Mouse (Mus musculus): ENCODE measurements around the gene Zfp507. TPM values are rescaled to one million over a fixed set of nuclear protein-coding genes. Genes with fewer than 3 reads are reported as not detected.
A peak's percentile ranks its signal among the peaks of the same experiment; 100 is the strongest.

The Zfp507 gene
- total RNA-seq, 2 experiments from 2014 or later = 29.9 to 32.2 TPM

DNA sequence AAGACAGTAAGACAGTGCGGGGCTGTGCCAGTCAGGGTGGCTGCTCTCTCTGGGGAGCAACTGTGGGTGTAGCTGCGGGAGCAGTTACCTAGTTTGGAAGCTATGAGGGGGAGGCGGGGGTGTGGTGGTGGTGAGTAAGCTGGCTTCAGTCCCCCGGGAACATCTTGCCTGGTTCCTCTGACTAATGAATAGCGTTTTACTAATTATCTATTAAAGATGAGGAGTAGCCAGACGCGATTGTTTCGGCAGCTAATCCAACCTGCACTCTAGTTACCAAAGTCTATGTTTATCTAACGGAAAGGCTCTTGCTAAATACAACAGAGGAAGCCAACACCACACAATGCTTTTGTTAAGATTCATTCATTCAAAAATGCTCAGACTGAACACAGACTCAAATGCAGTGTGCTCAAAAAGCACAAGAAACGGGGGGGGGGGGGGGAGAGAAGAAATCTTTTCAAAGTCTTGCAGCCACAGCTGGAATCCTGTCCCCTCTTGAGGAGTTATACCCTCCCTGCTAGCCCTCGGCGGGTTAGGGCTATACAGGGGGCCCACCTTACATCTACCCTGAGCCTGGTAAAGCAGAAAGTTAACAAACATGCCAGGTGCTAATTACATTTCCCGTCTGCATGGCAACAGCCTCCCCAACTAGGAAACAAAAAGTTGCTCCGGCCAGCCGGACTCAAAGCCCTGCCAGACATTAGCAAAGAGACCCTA lies 49.3 kb downstream of the Zfp507 start:
- Histone ChIP-seq H3K27ac (peak overlapping the region; percentile 83), H3K4me3 (peak overlapping the region; percentile 69)
- intact Hi-C loops (cut with DNase I) = loop anchor here (2.0 to 5.0 kb wide), 2 partner anchors 25 to 101 kb away; no protein-coding TSS in a partner anchor
- no peak for TF ChIP-seq CTCF (IDR thresholded peaks at IDR 0.05)
- peak; percentile 53 to 73 for DNase-seq (ENCODE audit: extremely low spot score in 1 of 2, low spot score in 2 of 2)

DNA sequence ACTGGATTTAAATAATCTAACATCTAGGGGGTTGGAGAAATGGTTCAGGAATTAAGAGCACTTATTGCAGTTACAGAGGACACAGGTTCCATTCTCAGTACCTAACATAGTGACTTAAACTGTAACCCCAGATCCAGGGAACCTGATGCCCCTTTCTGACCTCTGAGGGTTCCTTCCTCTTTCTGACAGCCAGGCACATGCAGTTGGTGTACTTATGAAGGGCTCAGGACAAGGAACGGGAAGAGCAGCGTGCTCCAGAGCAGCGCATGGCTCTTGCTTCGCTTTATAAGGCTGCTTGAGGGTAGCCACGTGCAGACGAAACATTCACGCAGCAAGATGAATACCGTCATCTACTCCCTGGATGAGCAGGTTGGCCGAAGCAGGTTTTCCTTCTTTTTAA lies 51.9 kb downstream of the Zfp507 start:
- H3K27ac ChIP-seq = no peak overlapping the region
- DNase-seq (ENCODE audit: extremely low spot score in 1 of 2, low spot score in 2 of 2) = no peak
- no peak for TF ChIP-seq CTCF (IDR thresholded peaks at IDR 0.05)
- intact Hi-C loops (cut with DNase I) = loop anchor here (5.0 kb wide), 1 partner anchor 99 kb away; no protein-coding TSS in a partner anchor
- no peak overlapping the region for H3K4me3 ChIP-seq

- DNase-seq (ENCODE audit: extremely low spot score in 1 of 2, low spot score in 2 of 2) = no peak
- no peak for TF ChIP-seq CTCF (IDR thresholded peaks at IDR 0.05)
- intact Hi-C loops (cut with DNase I) = no loop called here
- H3K27ac ChIP-seq = no peak overlapping the region
- no peak overlapping the region for H3K4me3 ChIP-seq
Measured at GRCm38 (mm10) chr7:35747397-35747964, 55.3 kb downstream of the Zfp507 start.

GRCm38 (mm10) chr7:35746686-35747396 lies 56.0 kb downstream of the Zfp507 start:
- no peak overlapping the region for H3K4me3 ChIP-seq
- no peak for TF ChIP-seq CTCF (IDR thresholded peaks at IDR 0.05)
- DNase-seq (ENCODE audit: extremely low spot score in 1 of 2, low spot score in 2 of 2) = no peak
- H3K27ac ChIP-seq = no peak overlapping the region
- intact Hi-C loops (cut with DNase I) = no loop called here

GRCm38 (mm10) chr7:35745281-35745702 lies 57.5 kb downstream of the Zfp507 start:
- TF ChIP-seq CTCF (IDR thresholded peaks at IDR 0.05) = no peak
- intact Hi-C loops (cut with DNase I) = no loop called here
- H3K27ac ChIP-seq = peak overlapping the region; percentile 61
- no peak for DNase-seq (ENCODE audit: extremely low spot score in 1 of 2, low spot score in 2 of 2)
- no peak overlapping the region for H3K4me3 ChIP-seq

DNA sequence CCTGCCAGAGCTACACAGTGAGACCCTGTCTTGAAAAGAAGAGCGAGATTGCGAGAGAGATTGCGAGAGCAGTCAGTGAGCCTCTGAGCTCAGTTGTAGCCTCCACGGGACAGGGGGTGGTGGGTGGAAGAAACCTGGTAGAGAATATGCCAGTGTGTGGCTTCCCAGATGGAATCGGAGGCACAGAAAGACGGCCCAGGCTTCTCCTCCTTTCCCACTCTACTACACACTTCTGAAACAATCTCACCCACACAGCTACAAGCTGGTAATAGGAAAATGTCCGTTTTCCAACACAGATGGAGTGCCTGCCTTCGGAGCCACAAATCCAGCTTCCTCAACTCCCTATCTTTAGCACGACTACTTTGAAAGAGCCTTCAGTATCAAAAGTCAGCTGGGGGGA lies 58.0 kb downstream of the Zfp507 start:
- no peak overlapping the region; the same call in 1 of the 2 replicates for H3K27ac ChIP-seq

GRCm38 (mm10) chr7:35742310-35742709 lies 60.5 kb downstream of the Zfp507 start:
- H3K4me3 ChIP-seq = no peak overlapping the region
- no peak for DNase-seq (ENCODE audit: extremely low spot score in 1 of 2, low spot score in 2 of 2)
- TF ChIP-seq CTCF (IDR thresholded peaks at IDR 0.05) = no peak
- intact Hi-C loops (cut with DNase I) = no loop called here
- H3K27ac ChIP-seq = no peak overlapping the region

More for the DNA sequence above, 58.0 kb downstream of the Zfp507 start:
- intact Hi-C loops (cut with DNase I) = no loop called here
- H3K4me3 ChIP-seq = no peak overlapping the region
- DNase-seq (ENCODE audit: extremely low spot score in 1 of 2, low spot score in 2 of 2) = peak; percentile 37 to 62
- TF ChIP-seq CTCF (IDR thresholded peaks at IDR 0.05) = no peak

DNA sequence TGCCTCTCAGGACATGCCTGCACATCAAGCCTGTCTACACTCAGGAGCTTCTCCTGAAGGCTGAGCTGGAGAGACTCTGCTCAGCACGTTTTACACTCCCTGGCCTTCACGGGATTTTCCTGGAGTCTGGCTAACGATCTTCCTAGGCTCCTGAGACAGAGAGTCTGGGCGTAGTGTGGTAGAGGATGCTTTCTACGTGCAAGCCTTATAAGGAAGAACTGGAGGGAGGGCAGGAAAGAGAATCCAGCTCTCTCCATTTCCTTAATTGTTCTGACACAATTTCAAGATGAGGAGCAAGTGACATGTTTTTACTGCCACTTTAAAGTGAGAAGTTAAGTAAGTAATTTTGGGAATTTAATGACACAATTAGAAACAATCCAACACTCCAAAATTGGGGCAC lies 60.9 kb downstream of the Zfp507 start:
- intact Hi-C loops (cut with DNase I) = no loop called here
- Histone ChIP-seq H3K4me3 (no peak overlapping the region), H3K27ac (no peak overlapping the region)
- no peak for TF ChIP-seq CTCF (IDR thresholded peaks at IDR 0.05)
- DNase-seq (ENCODE audit: extremely low spot score in 1 of 2, low spot score in 2 of 2) = no peak

DNA sequence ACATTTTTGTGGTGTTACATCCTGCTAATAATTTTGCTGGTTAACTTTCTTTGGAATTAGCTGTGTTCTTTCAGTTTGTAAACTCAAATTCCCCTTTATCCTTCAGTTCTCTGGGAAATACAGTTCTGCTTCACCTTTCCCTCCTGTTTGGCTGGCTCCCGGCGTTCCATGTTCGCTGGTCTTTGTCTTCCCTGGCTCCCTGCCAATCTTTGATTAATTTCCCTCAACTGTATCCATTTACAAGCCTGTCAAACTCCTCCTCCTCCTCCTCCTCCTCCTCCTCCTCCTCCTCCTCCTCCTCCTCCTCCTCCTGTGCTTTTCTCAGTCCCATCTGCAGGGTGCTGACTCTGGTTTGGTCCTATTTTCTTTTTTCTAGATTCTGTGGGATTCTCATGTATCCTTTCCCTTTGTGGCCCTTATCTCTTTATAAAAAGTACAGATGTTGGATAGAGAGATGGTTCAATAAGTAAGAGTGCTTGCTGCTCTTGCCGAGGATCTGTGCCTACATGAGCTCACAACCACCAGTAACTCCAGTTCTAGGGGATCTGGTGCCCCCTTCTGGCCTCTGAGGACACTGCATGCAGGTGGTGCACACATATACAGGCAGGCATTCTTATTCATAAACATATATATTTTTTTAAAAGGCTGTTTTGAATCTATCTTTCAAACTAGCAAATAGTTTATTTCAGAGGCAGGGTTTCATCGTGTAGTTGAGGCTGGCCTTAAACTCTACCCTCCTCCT lies 62.1 kb downstream of the Zfp507 start:
- no peak for DNase-seq (ENCODE audit: extremely low spot score in 1 of 2, low spot score in 2 of 2)
- TF ChIP-seq CTCF (IDR thresholded peaks at IDR 0.05) = peak; percentile 65
- Histone ChIP-seq H3K27ac (no peak overlapping the region), H3K4me3 (no peak overlapping the region)
- intact Hi-C loops (cut with DNase I) = no loop called here

- intact Hi-C loops (cut with DNase I) = no loop called here
- no peak overlapping the region for H3K27ac ChIP-seq
- DNase-seq (ENCODE audit: extremely low spot score in 1 of 2, low spot score in 2 of 2) = no peak
- no peak overlapping the region for H3K4me3 ChIP-seq
- TF ChIP-seq CTCF (IDR thresholded peaks at IDR 0.05) = no peak
Measured at GRCm38 (mm10) chr7:35738871-35739270, 63.9 kb downstream of the Zfp507 start.

DNA sequence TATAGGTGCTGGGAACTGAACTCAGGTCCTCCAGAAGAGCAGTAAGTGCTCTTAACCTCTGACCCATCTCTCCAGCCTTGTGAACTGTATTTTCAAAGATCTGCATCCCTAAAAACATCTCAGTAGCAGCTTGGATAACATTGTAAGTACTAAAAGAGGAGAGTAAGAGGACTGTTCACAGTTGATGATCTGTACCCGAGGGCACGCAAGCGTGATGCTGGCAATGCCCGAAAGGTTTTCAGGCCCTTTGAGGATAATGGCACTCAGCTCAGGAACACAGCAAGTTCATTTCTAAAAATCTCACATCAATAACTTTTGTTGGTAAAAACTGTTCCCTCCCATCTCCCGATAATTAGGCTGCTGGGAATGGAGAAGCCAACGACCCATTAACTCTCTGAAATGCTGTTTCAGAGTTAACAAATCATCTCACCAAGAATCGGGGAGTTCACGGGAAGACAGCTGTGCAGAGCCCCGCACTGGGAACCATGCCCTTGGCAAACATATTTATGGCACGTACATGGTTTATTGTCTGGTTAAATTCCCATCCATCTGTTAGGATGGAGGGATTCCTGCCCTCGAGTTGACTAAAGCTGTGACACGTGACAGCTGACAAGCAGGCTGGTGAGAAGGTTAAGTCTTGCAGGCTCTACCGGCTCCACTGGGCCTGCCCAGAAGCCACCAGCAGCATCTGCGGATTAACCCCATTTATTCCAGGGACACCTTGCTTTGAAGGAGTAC lies 69.3 kb downstream of the Zfp507 start:
- Histone ChIP-seq H3K27ac (no peak overlapping the region), H3K4me3 (no peak overlapping the region)
- DNase-seq (ENCODE audit: extremely low spot score in 1 of 2, low spot score in 2 of 2) = no peak
- intact Hi-C loops (cut with DNase I) = no loop called here
- no peak for TF ChIP-seq CTCF (IDR thresholded peaks at IDR 0.05)
